Mouse (Mus musculus) spleen, adult 2 months (tissue): ENCODE results near the gene Xrra1.

ENCODE experiments used
- CTCF ChIP-seq: fragments of 200-500 bp; IDR thresholded peaks from 2 replicates; pipeline ENCODE4 v1.5.1; 2011; ENCODE audit warnings: mild to moderate bottlenecking, inconsistent platforms; ENCODE audit not compliant: insufficient read depth, insufficient read length, insufficient replicate concordance; ENCODE audit errors: extremely low read depth
- POLR2A ChIP-seq: fragments of 200-500 bp; IDR thresholded peaks from 2 replicates; pipeline ENCODE4 v1.6.1; 2011; ENCODE audit warnings: low read depth, low read length, inconsistent platforms

DNA sequence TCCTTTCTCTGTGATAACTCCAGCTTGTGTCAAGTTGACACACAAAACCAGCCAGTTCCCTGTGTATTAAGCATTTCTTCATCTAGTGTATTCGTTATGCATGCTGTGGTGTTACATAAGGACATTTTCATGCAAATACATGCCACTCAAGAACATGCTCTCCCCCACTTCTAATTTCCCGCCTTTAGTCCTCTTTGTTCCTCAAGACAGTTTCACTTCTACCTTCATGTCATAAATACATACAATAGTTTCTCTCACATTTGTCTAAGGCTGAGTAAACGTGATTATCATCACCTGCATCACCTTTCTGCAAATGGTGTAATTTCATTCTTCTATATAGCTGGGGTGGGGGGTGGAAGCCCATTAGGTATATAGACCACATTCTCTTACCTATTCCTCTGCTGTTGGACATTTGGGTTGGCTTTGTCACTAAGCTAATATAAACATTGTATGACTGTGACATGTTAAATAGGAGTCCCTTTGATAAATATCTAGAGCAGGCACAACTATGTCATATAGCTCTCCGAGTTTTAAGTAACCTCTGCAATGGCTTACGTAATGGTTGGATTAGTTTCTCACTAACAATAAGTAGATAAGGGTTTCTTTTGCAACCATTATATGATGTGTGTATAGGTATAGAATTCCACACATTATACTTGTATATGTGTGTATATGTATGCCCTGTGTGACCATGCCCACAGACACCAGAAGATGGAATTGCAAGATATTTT, 25.6 kb upstream of the Xrra1 start:
- TF ChIP-seq POLR2A (no peak), CTCF (no peak)
